Mouse (Mus musculus) kidney, adult 2 months (tissue): Measurements from ENCODE around the gene Acot6. TPM values are rescaled to one million over a fixed set of nuclear protein-coding genes. Genes with fewer than 3 reads are reported as not detected.

ENCODE experiments used
- DNase-seq: peaks from one replicate; pipeline ENCODE4 v3.0.0; 2021
- H3K27ac ChIP-seq: fragments of 200-500 bp; 2 replicates; pipeline ENCODE4 v1.5.1; 2012; ENCODE audit warnings: low read depth, low read length, control low read depth, inconsistent platforms; ENCODE audit not compliant: insufficient read depth
- H3K27me3 ChIP-seq: fragments of 200-500 bp; replicated peaks from 2 replicates; pipeline ENCODE4 v1.6.1; 2012; ENCODE audit warnings: mild to moderate bottlenecking, moderate library complexity, low read length, inconsistent platforms; ENCODE audit not compliant: control insufficient read depth, insufficient read depth
- H3K36me3 ChIP-seq: fragments of 200-500 bp; 2 replicates; pipeline ENCODE4 v1.6.1; 2012; ENCODE audit warnings: mild to moderate bottlenecking, moderate library complexity, low read length, inconsistent platforms; ENCODE audit not compliant: control insufficient read depth, insufficient read depth
- H3K4me1 ChIP-seq: fragments of 200-500 bp; 2 replicates; pipeline ENCODE4 v1.6.1; 2011; ENCODE audit warnings: low read length; ENCODE audit not compliant: control insufficient read depth, insufficient read depth
- H3K4me3 ChIP-seq: fragments of 200-500 bp; 2 replicates; pipeline ENCODE4 v1.5.1; 2011; ENCODE audit warnings: mild to moderate bottlenecking, low read depth, low read length, control low read depth; ENCODE audit not compliant: insufficient read depth
- CTCF ChIP-seq: fragments of 200-500 bp; conservative IDR thresholded peaks from 2 replicates; pipeline ENCODE4 v1.5.1; 2011; ENCODE audit warnings: low read depth, mild to moderate bottlenecking, control low read depth, low read length, moderate library complexity, mixed read lengths; ENCODE audit not compliant: insufficient read depth, insufficient read length
- POLR2A ChIP-seq: fragments of 200-500 bp; IDR thresholded peaks from one replicate; pipeline ENCODE4 v1.6.1; 2011; ENCODE audit warnings: low read depth, low read length, control low read depth
- WGBS: fragments of 180-500 bp; shearing (Covaris S2); methylation state at CpG from one replicate; pipeline ENCODE4 v1.1.7; 2018; 5-methylcytosine and 5-hydroxymethylcytosine counted together
- polyA plus RNA-seq: library from polyadenylated mRNA; depleted of rRNA; stranded (reverse); fragments of >200 nt; gene quantifications from 2 replicates; pipeline ENCODE4 v1.2.3, GENCODE M21; 2012; rRNA removed

Acot6 gene
- polyA plus RNA-seq, 1 experiment = 6.9 TPM

DNA sequence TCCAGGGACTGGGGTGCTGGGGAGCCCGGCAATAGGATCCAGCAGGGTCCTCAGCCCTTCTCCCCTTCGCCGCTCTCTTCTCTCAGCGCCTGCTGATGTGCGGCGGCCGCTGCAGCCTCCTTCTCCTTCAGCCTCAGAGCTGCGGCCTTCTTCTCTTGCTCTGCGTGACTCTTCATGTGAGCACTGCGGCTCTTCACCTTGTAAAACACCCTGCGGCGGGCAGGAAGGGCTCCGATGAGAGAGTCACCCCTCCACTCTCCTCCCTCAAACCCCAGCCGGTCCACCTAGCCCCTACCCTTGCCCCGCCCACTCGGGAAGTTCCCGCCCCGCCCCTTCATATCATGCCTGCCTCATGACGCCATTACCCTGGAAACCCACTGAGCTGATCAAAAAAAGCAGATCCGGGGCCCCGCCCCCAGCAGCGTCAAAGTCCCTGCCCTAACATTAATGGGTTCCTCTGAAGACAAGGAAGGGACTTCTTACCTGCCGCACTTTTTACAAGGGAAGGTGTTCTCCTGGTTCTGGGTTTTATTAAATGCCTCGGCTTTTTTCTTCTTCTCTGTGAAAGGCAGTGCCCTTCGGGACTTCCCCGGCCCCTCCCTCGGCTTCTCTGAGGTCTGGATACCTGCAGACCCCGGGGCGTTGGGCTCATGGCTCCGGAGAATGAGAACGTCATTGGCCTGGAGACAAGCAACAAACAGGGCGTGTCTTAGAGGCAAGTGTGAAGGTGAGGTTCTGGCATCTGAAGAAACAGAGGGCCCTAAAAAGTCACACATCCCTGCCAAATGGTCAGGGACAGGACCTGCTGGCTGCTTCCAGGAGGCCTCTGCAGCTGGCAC lies 52.1 kb downstream of the Acot6 start:
- Histone ChIP-seq H3K27me3 (no peaks in the 10 kb centered on the region), H3K4me3 (no peak overlapping the region), H3K4me1 (peaks cover 6% of the 10 kb centered on the region), H3K27ac (no peak overlapping the region), H3K36me3 (no peaks in the 10 kb centered on the region; the same call in none of the 2 replicates)
- TF ChIP-seq POLR2A (no peak), CTCF (no peak)
- DNase-seq = peak; percentile 0
- 74% methylated on average over 32 of the region's 32 CpGs for WGBS

GRCm38 (mm10) chr12:84153414-84153813 lies 53.0 kb downstream of the Acot6 start:
- WGBS = 88% methylated on average over 6 of the region's 6 CpGs
- Histone ChIP-seq H3K27ac (no peak overlapping the region), H3K4me3 (no peak overlapping the region), H3K36me3 (no peaks in the 10 kb centered on the region; the same call in none of the 2 replicates), H3K4me1 (peaks cover 6% of the 10 kb centered on the region), H3K27me3 (no peaks in the 10 kb centered on the region)
- DNase-seq = no peak
- TF ChIP-seq CTCF (no peak), POLR2A (no peak)

DNA sequence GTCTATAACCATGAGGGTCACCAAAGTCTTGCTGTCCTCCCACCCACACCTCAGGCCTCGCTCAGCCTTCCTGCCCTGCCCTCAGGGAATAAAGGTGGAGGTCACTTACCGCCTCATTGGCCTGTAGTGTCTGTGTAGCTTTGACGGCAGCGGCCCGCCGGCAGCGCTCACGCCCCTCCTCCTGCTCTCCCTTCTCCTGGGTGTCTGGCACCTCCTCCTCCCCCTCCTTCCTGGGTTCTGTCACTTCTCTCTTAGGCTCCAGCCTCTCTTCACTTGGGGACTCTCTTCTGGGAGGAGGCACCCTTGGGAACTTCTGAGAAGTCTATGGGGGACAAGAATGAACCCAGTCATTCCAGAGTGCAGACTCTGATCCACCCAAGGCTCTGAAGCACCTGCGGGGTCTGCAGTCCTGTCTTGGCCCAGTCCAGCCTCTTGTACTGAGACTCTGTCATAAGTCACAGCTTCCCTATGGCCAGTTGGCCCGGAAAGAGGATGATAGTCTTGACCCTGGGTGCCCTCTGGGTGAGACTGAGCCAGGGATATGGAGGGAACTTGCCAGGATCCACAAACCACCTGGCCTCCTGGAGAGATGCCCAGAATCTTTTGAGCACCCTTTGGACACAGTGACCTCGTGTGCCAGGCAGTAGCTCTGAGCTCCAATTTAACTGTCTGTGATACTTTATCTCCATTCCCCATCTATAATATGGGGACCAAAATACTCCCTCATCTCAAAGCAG lies 54.5 kb downstream of the Acot6 start:
- 29% methylated on average over 11 of the region's 11 CpGs for WGBS
- TF ChIP-seq CTCF (no peak; the same call in 1 of the 2 replicates), POLR2A (no peak)

GRCm38 (mm10) chr12:84155523-84155871 lies 55.0 kb downstream of the Acot6 start:
- no peak overlapping the region for H3K4me3 ChIP-seq
- TF ChIP-seq POLR2A (no peak), CTCF (no peak)
- peaks cover 6% of the 10 kb centered on the region for H3K4me1 ChIP-seq
- no peaks in the 10 kb centered on the region; the same call in none of the 2 replicates for H3K36me3 ChIP-seq
- whole genome bisulfite sequencing = 30% methylated on average over 2 of the region's 2 CpGs
- no peak for DNase-seq
- 0 out of 2 replicates have a peak overlapping the region, but pooled peaks have one; percentile 8 for H3K27ac ChIP-seq
- H3K27me3 ChIP-seq = no peaks in the 10 kb centered on the region

More for the DNA sequence above, 54.5 kb downstream of the Acot6 start:
- Histone ChIP-seq H3K4me3 (no peak overlapping the region), H3K27me3 (no peaks in the 10 kb centered on the region), H3K27ac (no peak overlapping the region), H3K36me3 (no peaks in the 10 kb centered on the region; the same call in none of the 2 replicates), H3K4me1 (peaks cover 6% of the 10 kb centered on the region)
- peak; percentile 95 for DNase-seq

- Histone ChIP-seq H3K4me1 (peaks cover 6% of the 10 kb centered on the region), H3K27ac (no peak overlapping the region), H3K27me3 (no peaks in the 10 kb centered on the region), H3K4me3 (no peak overlapping the region), H3K36me3 (no peaks in the 10 kb centered on the region; the same call in none of the 2 replicates)
- DNase-seq = no peak
- 92% methylated on average over 18 of the region's 18 CpGs for WGBS
- no peak for TF ChIP-seq CTCF
- TF ChIP-seq POLR2A = no peak
Observed at GRCm38 (mm10) chr12:84156210-84156609, 55.8 kb downstream of the Acot6 start.

DNA sequence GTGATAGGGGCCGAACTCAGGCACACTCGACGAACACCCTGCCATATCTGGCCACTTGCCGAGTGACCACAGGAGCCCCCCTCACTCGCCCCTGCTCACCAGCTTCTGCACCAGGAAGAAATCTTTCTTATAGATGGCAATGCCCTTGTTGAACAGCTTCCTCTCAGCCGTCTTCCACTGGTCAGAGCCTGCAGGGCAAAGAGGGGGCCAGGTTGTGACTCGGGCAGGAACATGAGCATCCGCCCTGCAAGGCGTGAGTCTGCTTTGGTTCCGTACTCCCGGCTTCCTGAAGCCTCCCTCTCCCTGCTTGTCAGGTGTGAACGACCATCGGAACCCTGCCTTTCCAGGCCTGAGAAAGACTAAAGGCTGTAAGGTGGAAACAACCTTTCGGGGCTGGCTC lies 57.7 kb downstream of the Acot6 start:
- Histone ChIP-seq H3K4me3 (no peak overlapping the region), H3K27me3 (no peaks in the 10 kb centered on the region), H3K36me3 (no peaks in the 10 kb centered on the region; the same call in none of the 2 replicates), H3K4me1 (peaks cover 6% of the 10 kb centered on the region), H3K27ac (no peak overlapping the region)
- DNase-seq = no peak
- no peak for TF ChIP-seq POLR2A
- TF ChIP-seq CTCF = no peak
- WGBS = 85% methylated on average over 14 of the region's 14 CpGs

DNA sequence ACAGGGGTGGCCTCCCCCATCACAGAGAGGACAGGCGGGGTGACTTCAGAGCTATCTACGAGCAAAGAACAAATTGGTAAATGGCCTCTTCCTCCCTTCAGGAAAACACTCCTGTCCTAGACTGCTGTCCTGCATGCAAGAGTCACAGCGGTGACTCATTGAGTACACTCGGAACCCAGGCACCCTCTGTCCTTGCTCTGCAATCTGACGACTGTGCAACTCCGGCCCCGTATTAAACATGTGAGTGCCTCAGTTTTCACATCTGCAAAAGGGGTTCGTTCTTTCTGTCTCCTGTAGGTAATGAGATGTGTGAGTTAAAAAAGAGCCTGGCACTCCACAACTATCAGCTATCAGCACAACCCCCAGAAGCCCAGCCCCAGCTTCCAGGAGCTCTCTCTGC lies 60.0 kb downstream of the Acot6 start:
- TF ChIP-seq CTCF (no peak), POLR2A (no peak)
- H3K4me3 ChIP-seq = no peak overlapping the region
- no peak overlapping the region for H3K27ac ChIP-seq
- WGBS = 97% methylated on average over 8 of the region's 8 CpGs
- H3K4me1 ChIP-seq = peaks cover 4% of the 10 kb centered on the region; the same call in 1 of the 2 replicates
- no peak for DNase-seq
- no peaks in the 10 kb centered on the region for H3K27me3 ChIP-seq
- no peaks in the 10 kb centered on the region; the same call in none of the 2 replicates for H3K36me3 ChIP-seq

Other genes with a start within 250 kb of the Acot6 start
- gene Numb, start 178.7 kb upstream of the Acot6 start, polyA plus RNA-seq = 63.7 and 76.5 TPM in 2 replicates
- 5.7 and 7.4 TPM in 2 replicates for gene Riox1, start 150.0 kb upstream of the Acot6 start, polyA plus RNA-seq
- 0.04 TPM in 1 of 2 replicates, not detected in the other for gene Heatr4, start 115.8 kb upstream of the Acot6 start, polyA plus RNA-seq
- gene Acot2, start 112.8 kb upstream of the Acot6 start, polyA plus RNA-seq = 32.8 and 32.9 TPM in 2 replicates
- 67.8 and 73.1 TPM in 2 replicates for gene Acot1, start 91.2 kb upstream of the Acot6 start, polyA plus RNA-seq
- 47.8 and 63.5 TPM in 2 replicates for gene Acot4, start 62.3 kb upstream of the Acot6 start, polyA plus RNA-seq
- gene Gm49366, start 61.7 kb upstream of the Acot6 start, polyA plus RNA-seq = 0.35 TPM in 1 of 2 replicates, not detected in the other
- gene Acot3, start 48.5 kb upstream of the Acot6 start, polyA plus RNA-seq = 30.7 and 37.0 TPM in 2 replicates
- gene Acot5, start 31.3 kb upstream of the Acot6 start, polyA plus RNA-seq = 0.12 and 0.16 TPM in 2 replicates
- gene Dnal1, start 13.7 kb downstream of the Acot6 start, polyA plus RNA-seq = 5.0 and 6.3 TPM in 2 replicates
- 0.05 TPM in 1 of 2 replicates, not detected in the other for gene Pnma1, start 47.8 kb downstream of the Acot6 start, polyA plus RNA-seq
- 6.7 and 7.4 TPM in 2 replicates for gene Elmsan1, start 118.2 kb downstream of the Acot6 start, polyA plus RNA-seq
- 31.0 and 50.5 TPM in 2 replicates for gene Ptgr2, start 184.6 kb downstream of the Acot6 start, polyA plus RNA-seq
- 18.8 and 23.8 TPM in 2 replicates for gene Zfp410, start 216.2 kb downstream of the Acot6 start, polyA plus RNA-seq